Mouse (Mus musculus) olfactory bulb, adult 2 months (tissue): ENCODE data around the gene Otud4.

ENCODE experiments used
- CTCF ChIP-seq: fragments of 200-500 bp; IDR thresholded peaks from 2 replicates; pipeline ENCODE4 v1.5.1; 2012; ENCODE audit warnings: low read depth, mild to moderate bottlenecking, low read length, moderate library complexity; ENCODE audit not compliant: insufficient read depth
- POLR2A ChIP-seq: fragments of 200-500 bp; IDR thresholded peaks from 2 replicates; pipeline ENCODE4 v1.6.1; 2012; ENCODE audit warnings: mild to moderate bottlenecking, low read depth, low read length, moderate library complexity; ENCODE audit not compliant: insufficient read depth

- TF ChIP-seq POLR2A (no peak), CTCF (no peak)
Measured at GRCm38 (mm10) chr8:79606751-79607300, 32.6 kb upstream of the Otud4 start.
